Mouse (Mus musculus) olfactory bulb, adult 2 months (tissue): ENCODE results near the gene Ulbp1. TPM values are rescaled to one million over a fixed set of nuclear protein-coding genes. Genes with fewer than 3 reads are reported as not detected.
"Not testable (repeated sequence)": the region's sequence is repeated elsewhere in the genome, so short reads cannot be mapped to it uniquely, and the experiment has no call there.

ENCODE experiments used
- H3K27ac ChIP-seq: fragments of 200-500 bp; 2 replicates; pipeline ENCODE4 v1.5.1; 2012; ENCODE audit warnings: low read depth, low read length; ENCODE audit not compliant: insufficient read depth
- H3K4me1 ChIP-seq: fragments of 200-500 bp; 2 replicates; pipeline ENCODE4 v1.6.1; 2012; ENCODE audit warnings: low read length; ENCODE audit not compliant: control insufficient read depth, insufficient read depth
- H3K4me3 ChIP-seq: fragments of 200-500 bp; 2 replicates; pipeline ENCODE4 v1.5.1; 2012; ENCODE audit warnings: mild to moderate bottlenecking, low read depth, low read length, moderate library complexity; ENCODE audit not compliant: insufficient read depth
- CTCF ChIP-seq: fragments of 200-500 bp; IDR thresholded peaks from 2 replicates; pipeline ENCODE4 v1.5.1; 2012; ENCODE audit warnings: low read depth, mild to moderate bottlenecking, low read length, moderate library complexity; ENCODE audit not compliant: insufficient read depth
- POLR2A ChIP-seq: fragments of 200-500 bp; IDR thresholded peaks from 2 replicates; pipeline ENCODE4 v1.6.1; 2012; ENCODE audit warnings: mild to moderate bottlenecking, low read depth, low read length, moderate library complexity; ENCODE audit not compliant: insufficient read depth
- WGBS: fragments of 180-500 bp; shearing (Covaris S2); methylation state at CpG from one replicate; pipeline ENCODE4 v1.1.7; 2018; 5-methylcytosine and 5-hydroxymethylcytosine counted together
- polyA plus RNA-seq: library from polyadenylated mRNA; stranded (reverse); fragments of >200 nt; gene quantifications from 2 replicates; pipeline ENCODE4 v1.2.4, GENCODE M21; 2012; ENCODE audit warnings: low replicate concordance; ENCODE audit not compliant: missing spikeins, insufficient read depth, insufficient read length

The Ulbp1 gene
- polyA plus RNA-seq: not detected in 2 replicates

DNA sequence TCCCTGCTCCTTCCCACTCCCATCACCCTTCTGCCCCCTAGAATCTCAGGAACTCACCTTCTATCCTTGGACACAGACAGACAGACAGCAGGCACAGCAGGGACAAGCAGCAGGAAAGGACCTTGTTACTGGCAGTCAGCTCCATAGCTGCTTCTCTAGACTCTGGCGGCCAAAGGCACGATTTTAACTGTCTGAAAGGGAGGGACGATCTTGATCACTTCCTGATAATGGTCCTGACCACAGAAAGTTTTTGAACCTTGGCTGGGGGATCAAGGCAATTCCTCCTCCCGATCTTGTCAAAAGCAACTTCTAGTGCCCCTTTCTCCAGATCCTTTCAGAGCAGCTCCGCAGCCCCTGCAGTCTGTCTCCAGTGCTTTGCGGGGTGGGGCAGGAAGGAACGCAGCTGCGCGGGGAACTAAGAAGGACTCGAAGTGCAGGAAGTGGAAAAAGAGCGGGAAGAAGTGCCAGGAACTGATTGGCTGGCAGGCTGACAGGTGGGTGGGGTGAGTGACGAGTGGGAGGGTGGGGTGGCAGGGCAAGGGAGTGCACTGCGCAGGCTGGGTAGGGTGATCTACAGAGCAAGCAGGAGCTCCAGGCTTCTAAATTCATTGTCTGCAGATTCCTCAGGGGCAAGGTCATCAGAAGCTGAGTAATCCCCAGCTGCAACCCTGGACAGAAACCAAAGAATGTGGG, at the start of gene Ulbp1:
Gene Ulbp1, minus strand, starts transcription at position 442 of the 693 bp plus-strand sequence.
- no peak for TF ChIP-seq POLR2A
- TF ChIP-seq CTCF: no peak
- H3K4me3 ChIP-seq: no peak within 1 kb of the TSS
- WGBS: 49% methylated on average over 13 of the region's 13 CpGs
- no peaks in the 10 kb centered on the region for H3K4me1 ChIP-seq
- no peak within 1 kb of the TSS for H3K27ac ChIP-seq

DNA sequence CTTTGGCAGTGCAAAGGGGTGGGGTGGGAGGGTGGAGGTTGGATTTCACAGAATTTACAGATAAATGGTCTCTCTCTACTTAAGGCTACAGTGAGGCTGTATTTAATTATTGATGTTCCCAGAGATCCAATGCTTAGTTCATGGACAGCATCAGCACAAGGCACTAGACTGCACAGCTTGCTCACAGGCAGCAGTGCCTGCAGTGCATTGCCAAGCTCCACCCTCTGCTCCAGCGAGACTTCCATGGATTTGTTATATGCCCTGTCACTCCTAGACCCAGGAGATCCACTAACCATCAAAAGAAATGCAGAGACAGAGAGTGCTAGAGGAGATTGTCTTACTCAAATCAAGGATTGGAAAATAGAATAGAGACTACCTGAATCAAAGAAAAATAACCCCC, 24.7 kb upstream of the Ulbp1 start:
- 20% methylated on average over 1 of the region's 1 CpGs for WGBS
- H3K27ac ChIP-seq, H3K4me1 ChIP-seq, H3K4me3 ChIP-seq: not testable (repeated sequence)

DNA sequence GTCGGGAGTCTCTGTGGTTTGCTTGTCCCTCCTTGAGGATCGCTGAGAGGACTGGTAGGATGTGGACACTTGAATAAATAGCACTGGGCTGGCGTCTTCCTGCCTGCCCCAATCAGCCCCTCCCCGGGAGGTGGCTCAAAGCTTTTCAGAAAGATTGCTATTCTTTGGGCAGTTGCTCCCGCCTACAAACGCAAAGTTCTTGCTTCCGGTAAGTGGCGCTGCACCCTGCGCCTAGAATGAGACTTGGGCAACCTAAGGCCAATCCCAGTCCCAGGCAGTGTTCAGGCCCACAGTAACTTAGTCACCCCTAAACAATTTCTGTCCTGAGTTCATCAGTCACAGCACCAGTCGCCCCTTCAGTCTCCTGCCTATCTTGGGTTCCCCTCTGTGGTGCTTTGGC, 18.9 kb upstream of the Ulbp1 start:
- H3K27ac ChIP-seq, H3K4me3 ChIP-seq, H3K4me1 ChIP-seq: not testable (repeated sequence)
- WGBS: 18% methylated on average over 10 of the region's 10 CpGs

DNA sequence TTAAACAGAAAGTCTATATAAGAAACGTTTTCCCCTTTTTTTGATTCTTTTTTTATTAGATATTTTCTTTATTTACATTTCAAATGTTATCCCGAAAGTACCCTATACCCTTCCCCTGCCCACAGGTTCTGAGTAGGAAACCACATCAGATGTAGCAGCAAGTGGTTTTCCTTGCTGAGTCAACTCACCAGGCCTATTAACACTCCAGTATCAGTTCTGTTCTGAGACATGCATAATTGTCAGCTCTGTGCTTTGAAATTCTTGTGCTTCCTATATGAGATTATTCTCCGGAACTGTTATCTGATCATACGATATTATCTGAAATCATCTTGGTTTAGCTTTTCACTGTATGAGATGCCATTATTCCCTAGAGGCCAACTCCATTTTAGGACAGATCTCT, 10.2 kb upstream of the Ulbp1 start:
- H3K4me3 ChIP-seq: no peak overlapping the region
- no peak overlapping the region for H3K27ac ChIP-seq
- no peak for TF ChIP-seq CTCF
- TF ChIP-seq POLR2A: no peak
- WGBS: 63% methylated on average over 4 of the region's 4 CpGs
- H3K4me1 ChIP-seq: no peaks in the 10 kb centered on the region

DNA sequence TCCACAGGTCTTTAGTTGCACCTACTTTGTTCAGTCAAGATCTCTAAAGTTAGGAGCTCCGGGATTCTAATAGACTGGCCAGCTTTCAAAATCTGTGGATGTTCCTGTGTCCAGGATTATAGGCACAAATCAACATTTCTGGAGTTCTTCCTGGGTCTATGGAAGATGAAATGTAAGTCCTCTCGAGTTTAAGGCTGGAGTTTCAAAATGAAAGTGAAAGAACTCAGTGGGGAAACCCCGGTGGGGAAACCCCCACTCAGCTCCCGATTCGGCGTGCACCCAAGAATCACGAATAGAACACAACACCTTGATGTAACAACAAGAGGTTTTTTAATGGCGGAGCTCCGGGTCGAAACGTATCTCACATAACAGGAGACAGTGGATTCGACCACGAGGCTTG, 787 bp upstream of the Ulbp1 start:
- WGBS: 90% methylated on average over 7 of the region's 13 CpGs
- H3K4me1 ChIP-seq, H3K27ac ChIP-seq, H3K4me3 ChIP-seq: not testable (repeated sequence)

DNA sequence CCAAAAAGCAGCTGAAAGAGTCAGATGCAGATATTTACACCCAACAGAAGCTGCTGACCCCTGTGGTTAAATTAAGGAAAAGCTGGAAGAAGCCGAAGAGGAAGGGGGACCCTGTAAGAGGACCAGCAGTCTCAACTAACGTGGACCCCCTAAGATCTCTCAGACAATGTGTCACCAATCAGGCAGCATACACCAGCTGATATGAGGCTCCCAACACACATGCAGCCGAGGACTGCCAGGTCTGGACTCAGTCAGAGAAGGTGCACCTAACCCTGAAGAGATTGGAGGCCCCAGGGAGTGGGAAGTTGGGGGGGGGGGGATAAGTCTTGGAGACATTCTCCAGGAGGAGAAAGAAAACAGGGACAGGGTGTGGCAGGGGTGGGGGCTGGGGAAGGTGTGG, 1.8 kb downstream of the Ulbp1 start:
- no peak for TF ChIP-seq CTCF
- TF ChIP-seq POLR2A: no peak
- 75% methylated on average over 3 of the region's 3 CpGs for WGBS
- no peak overlapping the region for H3K4me3 ChIP-seq
- no peak overlapping the region for H3K27ac ChIP-seq
- H3K4me1 ChIP-seq: no peaks in the 10 kb centered on the region

DNA sequence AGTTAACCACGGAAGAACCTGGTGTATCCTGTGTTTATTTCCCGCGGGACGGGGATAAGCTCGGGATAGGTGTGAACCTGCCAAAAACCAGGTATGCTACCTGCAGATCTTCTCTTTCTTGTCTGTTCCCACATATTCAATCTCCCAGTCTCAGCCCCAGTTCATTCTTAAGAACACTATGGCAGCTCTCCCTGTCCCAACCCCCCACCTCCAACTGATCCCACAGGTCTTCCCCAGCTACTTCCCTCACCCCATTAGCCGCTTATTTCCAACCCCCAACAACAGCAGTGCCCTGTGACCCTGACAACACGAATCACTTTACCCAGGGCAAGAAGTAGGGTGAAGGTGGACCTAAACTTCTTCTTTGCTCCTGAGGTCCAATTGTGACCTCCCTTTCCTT, 3.0 kb downstream of the Ulbp1 start:
- TF ChIP-seq CTCF (no peak), POLR2A (no peak)
- 16% methylated on average over 7 of the region's 7 CpGs for WGBS
- Histone ChIP-seq H3K27ac (no peak overlapping the region), H3K4me3 (no peak overlapping the region), H3K4me1 (no peaks in the 10 kb centered on the region)

DNA sequence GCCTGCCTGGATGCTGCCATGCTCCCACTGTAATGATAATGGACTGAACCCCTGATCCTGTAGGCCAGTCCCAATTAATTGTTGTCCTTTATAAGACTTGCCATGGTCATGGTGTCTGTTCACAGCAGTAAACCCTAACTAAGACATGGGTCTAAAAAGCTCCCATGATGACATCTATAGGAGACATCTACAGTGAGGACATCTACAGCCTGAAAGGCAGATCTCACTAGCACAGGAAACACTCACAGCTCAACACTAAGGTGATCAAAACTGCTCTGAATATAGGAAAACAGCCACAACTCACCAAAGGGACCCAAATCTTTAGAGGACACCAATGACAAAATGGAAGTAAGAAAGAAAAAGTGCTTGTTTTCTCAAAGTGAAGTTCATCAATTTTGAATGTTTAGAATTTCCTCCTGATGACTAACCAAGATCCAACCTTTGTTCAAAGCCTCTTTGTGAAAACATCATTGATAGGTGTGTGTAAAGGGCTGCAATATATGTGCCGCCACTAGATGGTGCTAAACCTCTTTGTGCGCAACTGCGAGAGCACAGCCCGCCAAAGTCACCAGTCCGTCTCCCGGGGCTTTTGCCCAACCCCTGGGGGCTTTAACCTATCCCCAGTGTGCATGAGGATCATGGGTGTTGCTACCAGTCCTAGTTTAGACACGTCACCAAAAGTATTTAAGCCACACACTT, 3.6 kb downstream of the Ulbp1 start:
- H3K4me1 ChIP-seq, H3K4me3 ChIP-seq, H3K27ac ChIP-seq: not testable (repeated sequence)
- 0% methylated on average over 7 of the region's 7 CpGs for WGBS

DNA sequence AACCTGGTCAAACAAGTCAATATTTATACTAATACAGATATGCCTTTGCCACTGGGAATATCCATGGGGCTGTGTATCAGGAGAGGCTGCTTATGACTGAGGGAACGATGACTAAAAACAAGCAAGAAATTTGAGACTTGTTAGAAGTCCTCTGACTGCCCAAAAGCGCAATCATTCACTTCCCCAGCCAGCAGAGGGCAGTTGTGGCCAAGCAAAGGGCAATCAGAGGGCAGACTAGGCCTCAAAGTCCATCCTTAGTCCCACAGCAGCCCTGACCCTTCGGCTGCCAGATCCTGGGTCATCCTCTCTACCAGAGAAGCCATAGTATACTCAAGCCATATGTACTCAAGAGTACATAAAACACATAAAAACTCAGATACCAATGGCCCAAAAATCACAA, 11.4 kb downstream of the Ulbp1 start:
- H3K27ac ChIP-seq: no peak overlapping the region
- TF ChIP-seq POLR2A (no peak), CTCF (no peak)
- WGBS: 53% methylated on average over 3 of the region's 3 CpGs
- no peaks in the 10 kb centered on the region for H3K4me1 ChIP-seq
- no peak overlapping the region for H3K4me3 ChIP-seq

DNA sequence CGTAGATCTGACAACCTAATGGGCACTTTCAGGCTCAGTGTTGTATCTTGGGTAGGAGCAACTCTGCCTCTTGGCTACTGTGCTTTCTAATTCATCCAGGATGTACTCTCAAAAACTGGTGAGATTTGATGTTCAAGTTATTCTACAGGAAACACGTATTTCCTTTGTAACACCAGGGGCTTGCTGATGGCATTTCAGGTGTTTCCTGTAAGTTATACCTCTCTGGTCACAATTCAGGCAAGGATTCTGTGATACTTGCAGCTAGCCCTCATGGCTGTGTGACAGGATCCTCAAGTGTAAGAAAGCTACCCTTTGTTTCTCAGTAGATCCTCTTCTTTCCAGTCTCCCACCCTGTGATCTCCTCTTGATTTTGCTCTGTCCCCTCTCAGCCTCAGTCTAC, 34.5 kb downstream of the Ulbp1 start:
- Histone ChIP-seq H3K4me3 (no peak overlapping the region), H3K27ac (no peak overlapping the region), H3K4me1 (no peaks in the 10 kb centered on the region)
- 66% methylated on average over 2 of the region's 2 CpGs for WGBS
- TF ChIP-seq CTCF (no peak), POLR2A (no peak)
